ENCODE assay signal across 7 mouse cellular contexts in genomic region chr5:100258952-100259710, GRCm38 (mm10).
DNase-seq lines count a peak whose midpoint lies in the region; ATAC-seq and TF ChIP-seq lines count a peak whose summit lies in the region.

No protein-coding gene starts in this region.

- no peak overlapping the region for H3K4me2 ChIP-seq in kidney, postnatal 0 days (ENCODE audit: low read length)
- no peak overlapping the region for H3K4me2 ChIP-seq in midbrain, embryonic 13.5 days (replicated peaks)

- WGBS in kidney, postnatal 0 days: 56% methylated on average over 12 of the region's 12 CpGs
- 71% methylated on average over 12 of the region's 12 CpGs for WGBS in midbrain, embryonic 13.5 days

- no peaks in the 10 kb centered on the region for H3K36me3 ChIP-seq in kidney, postnatal 0 days (ENCODE audit: insufficient read depth, low read length)
- H3K36me3 ChIP-seq in midbrain, embryonic 13.5 days: no peaks in the 10 kb centered on the region

- TF ChIP-seq CTCF in kidney, postnatal 0 days (IDR thresholded peaks at IDR 0.05; ENCODE audit: low read depth): no peak

- no peak overlapping the region for H3K9ac ChIP-seq in kidney, postnatal 0 days (ENCODE audit: low read depth, low read length)
- no peak overlapping the region for H3K9ac ChIP-seq in midbrain, embryonic 13.5 days (replicated peaks)

- H3K27ac ChIP-seq in kidney, postnatal 0 days: peak overlapping the region; percentile 68
- no peak overlapping the region for H3K27ac ChIP-seq in midbrain, embryonic 13.5 days

- ATAC-seq in kidney, postnatal 0 days (replicated peaks; ENCODE audit: low FRiP score, low read depth): 0 out of 2 replicates have a peak, but pooled peaks have one; percentile 25
- no peak for ATAC-seq in midbrain, embryonic 13.5 days

- peaks cover 9% of the 10 kb centered on the region; the same call in 1 of the 2 replicates for H3K4me1 ChIP-seq in kidney, postnatal 0 days (replicated peaks; ENCODE audit: insufficient read depth, low read length)
- H3K4me1 ChIP-seq in midbrain, embryonic 13.5 days (replicated peaks): no peaks in the 10 kb centered on the region; the same call in 1 of the 2 replicates

- no peaks in the 10 kb centered on the region for H3K27me3 ChIP-seq in kidney, postnatal 0 days (ENCODE audit: insufficient read depth, low read length)
- H3K27me3 ChIP-seq in midbrain, embryonic 13.5 days: no peaks in the 10 kb centered on the region

- no peak overlapping the region for H3K4me3 ChIP-seq in kidney, postnatal 0 days (replicated peaks; ENCODE audit: low read depth, low read length)
- no peak overlapping the region for H3K4me3 ChIP-seq in midbrain, embryonic 13.5 days (replicated peaks)

- peak; percentile 44 for DNase-seq in layer of hippocampus, adult 11-12 months (ENCODE audit: low spot score)
- DNase-seq in layer of hippocampus, postnatal 10 days (ENCODE audit: low spot score in 2 of 2): no peak
- peak; percentile 16 for DNase-seq in adipocyte (ENCODE audit: low spot score)
- DNase-seq in cerebellum, postnatal 14 days: peak; percentile 43 to 46
- DNase-seq in kidney, postnatal 0 days (ENCODE audit: low spot score): peak; percentile 87
- no peak for DNase-seq in spleen, adult 12 weeks (ENCODE audit: low spot score)

- no peaks in the 10 kb centered on the region for H3K9me3 ChIP-seq in kidney, postnatal 0 days (replicated peaks; ENCODE audit: low read length)
- no peaks in the 10 kb centered on the region for H3K9me3 ChIP-seq in midbrain, embryonic 13.5 days

Comparison
In these comparisons a context has a peak if more than half of its experiments do, and no peak if none do; other contexts are left out.
1. DNase-seq: peak in layer of hippocampus, adult 11-12 months (single experiment), adipocyte (single experiment), cerebellum, postnatal 14 days (2 of 2) and kidney, postnatal 0 days (single experiment); none in layer of hippocampus, postnatal 10 days (0 of 2) and spleen, adult 12 weeks (single experiment).